Mouse (Mus musculus) mesoderm, embryonic 11.5 days (tissue): ENCODE measurements around the gene Gm16181.
A peak's percentile ranks its signal among the peaks of the same experiment; 100 is the strongest.

Experiments used
- DNase-seq: peaks from one replicate; pipeline ENCODE4 v3.0.0-alpha.2; 2012; ENCODE audit warnings: low read depth, low spot score

The Gm16181 gene

DNA sequence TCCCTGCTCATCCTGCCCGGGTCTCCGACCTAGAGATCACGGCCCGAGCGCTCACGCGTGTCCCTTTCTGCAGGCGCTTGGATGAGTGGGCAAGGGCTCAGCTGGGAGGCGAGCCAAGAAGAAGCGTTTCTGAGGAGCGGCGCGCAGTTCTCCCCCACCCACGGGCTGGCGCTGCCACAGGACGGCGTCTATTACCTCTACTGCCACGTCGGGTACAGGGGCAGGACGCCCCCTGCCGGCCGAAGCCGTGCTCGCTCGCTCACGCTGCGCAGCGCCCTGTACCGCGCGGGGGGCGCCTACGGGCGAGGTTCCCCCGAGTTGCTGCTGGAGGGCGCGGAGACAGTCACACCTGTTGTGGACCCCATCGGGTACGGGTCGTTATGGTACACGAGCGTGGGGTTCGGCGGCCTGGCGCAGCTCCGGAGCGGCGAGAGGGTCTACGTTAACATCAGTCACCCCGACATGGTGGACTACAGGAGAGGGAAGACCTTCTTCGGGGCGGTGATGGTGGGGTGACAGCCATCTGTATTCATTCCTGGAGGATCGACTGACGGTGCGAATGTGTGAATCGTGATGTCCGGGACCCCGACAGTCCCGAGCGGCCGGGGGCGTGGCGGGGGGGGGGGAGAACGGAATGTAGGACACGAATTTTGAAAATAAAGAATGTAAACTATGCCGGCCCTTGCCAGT is 24.9 kb upstream of the Gm16181 start:
- peak; percentile 82 for DNase-seq

DNA sequence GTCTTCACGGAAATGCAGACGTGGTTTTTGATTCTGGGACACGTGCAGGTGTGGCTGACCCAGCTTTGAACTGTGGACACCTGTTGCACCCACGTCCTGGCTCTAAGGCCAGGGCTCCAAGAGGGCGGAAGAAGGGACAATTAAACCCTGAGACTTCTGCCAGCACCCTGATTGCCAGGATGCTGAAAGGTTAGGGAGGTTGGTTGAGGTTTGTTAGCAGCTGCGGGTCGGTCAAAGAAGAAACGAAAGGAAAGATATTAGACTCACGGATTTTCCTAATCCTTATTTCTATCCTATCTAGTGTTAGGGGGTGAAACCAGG is 24.4 kb upstream of the Gm16181 start:
- DNase-seq, result no peak

DNA sequence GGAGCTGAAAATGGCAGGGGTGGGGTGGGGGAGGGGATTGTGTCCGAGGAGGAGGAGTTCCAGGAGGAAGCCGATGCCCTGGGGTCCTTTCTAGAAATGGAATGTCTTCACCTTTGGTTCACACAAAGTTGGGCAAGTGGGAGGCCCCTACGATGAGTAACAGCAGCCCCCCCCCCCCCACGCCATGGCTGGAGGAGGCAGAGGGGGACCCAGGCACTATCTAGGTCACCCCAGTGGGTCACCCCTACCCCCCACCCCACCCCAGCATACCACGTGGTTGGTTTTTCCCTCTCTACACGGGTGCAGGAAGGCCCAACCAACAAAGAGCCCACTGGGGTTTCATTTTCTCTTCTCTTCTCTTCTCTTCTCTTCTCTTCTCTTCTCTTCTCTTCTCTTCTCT is 23.5 kb upstream of the Gm16181 start:
- DNase-seq, result no peak

DNA sequence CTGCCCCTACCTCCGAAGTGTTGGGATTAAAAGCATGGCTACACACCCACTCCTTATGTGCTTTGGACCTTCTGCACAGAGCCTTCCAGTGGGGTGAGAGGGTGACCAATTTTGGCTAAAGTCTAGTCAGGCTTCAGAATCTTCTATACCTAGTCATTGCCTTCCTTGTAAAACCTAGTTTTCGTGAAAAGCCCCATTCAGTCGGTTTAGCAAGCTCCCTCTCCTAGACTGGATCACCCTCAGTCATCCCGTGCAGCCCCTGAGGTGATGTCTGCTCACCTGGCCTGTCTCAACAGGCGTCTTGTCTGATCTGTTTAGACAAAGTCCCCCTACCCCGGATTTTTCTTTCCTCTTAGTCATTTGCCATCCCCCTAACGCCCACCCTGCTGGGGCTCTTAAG is 22.6 kb upstream of the Gm16181 start:
- no peak for DNase-seq

DNA sequence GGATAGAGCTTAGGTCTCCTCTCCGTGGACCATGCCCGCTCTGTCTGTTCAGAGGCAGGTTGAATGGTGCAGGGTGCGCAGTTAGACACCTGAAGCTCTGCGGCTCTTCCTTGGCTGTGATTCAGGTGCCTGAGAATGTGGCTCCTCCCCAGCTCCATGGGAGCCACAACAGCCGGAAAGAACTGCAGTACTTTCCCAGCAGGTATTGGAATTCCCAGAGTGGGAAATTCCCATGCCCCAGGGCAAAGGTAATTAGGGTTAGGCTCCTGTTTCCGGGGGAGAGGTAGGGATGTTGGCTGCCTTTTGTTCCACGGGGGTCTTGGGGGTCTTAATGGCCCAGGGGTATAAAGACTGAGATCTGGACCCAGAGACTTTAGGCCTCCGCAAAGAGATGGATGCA is 21.7 kb upstream of the Gm16181 start:
- no peak for DNase-seq

DNA sequence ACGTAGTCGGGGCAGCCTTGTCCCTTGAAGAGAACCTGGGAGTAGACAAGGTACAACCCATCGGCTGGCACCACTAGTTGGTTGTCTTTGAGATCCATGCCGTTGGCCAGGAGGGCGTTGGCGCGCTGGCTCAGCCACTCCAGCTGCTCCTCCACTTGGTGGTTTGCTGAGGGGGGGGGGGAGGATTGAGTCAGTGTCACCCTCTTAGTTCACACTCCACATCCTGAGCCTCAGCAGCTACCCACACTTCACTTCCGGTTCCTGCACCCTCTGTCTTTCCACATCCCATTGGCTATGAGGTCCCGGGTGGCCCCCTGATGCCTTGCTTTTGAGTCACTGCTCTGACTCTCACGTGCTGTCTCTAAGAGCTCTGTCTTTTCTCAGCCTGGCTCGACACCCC is 20.2 kb upstream of the Gm16181 start:
- DNase-seq, result no peak

DNA sequence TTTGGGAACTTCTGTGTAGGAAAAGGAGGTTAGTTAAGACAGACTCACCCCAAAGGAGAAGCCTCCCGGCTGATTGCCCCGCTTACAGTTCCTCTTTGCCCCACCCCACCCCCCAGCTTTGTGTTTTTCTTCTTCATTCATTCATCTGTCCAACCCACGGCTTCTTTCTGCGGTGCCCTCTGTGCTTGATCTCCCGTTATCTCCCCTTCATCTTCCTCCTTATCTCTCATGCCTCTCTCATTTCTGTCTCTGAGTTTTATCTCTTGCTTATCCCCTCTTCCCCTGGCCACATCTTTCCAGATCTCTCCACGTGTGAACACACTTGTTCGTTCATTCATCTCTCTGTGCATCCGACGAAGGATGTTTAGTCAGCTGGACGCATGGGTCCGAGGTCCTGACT is 19.5 kb upstream of the Gm16181 start:
- DNase-seq, result no peak

DNA sequence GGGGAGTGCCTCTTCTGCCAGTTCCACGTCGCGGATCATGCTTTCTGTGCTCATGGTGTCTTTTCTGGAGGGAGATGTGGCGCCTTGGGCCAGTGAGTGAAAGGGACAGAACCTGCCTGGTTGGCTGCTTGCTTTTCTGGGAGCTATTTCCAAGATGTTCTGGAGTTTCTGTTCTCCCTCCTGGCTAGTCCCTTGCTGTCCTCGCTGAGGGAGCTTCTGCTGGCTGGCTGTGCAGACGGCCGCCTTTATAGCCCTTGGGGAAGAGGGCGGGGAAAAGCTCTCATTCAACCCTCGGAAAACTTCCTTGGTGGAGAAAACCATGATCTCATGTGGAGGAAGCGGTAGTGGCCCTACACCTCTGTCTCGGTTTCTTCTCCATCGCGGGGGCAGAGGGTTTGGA is 18.8 kb upstream of the Gm16181 start, which contains the start of gene Tnf:
Tnf (minus strand) TSS at position 221 of the 400 bp plus-strand sequence.
- no peak for DNase-seq

DNA sequence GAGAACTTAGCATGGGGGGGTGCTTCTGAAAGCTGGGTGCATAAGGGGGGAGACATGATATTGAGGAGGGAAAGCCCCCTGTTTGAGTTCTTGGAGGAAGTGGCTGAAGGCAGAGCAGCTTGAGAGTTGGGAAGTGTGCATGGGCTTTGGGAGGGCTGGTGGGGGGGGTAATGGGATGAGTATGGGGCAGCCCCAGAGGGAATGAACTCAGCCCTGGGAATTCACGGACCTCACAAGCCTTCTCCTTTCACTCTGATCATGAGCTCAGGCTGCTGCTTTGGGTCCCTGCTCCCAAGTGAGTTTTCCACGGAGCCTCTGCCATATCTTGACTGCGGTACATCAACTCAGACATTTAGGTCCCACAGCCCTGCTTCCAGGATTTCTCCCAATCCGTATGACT is 18.2 kb upstream of the Gm16181 start:
- DNase-seq, result no peak

DNA sequence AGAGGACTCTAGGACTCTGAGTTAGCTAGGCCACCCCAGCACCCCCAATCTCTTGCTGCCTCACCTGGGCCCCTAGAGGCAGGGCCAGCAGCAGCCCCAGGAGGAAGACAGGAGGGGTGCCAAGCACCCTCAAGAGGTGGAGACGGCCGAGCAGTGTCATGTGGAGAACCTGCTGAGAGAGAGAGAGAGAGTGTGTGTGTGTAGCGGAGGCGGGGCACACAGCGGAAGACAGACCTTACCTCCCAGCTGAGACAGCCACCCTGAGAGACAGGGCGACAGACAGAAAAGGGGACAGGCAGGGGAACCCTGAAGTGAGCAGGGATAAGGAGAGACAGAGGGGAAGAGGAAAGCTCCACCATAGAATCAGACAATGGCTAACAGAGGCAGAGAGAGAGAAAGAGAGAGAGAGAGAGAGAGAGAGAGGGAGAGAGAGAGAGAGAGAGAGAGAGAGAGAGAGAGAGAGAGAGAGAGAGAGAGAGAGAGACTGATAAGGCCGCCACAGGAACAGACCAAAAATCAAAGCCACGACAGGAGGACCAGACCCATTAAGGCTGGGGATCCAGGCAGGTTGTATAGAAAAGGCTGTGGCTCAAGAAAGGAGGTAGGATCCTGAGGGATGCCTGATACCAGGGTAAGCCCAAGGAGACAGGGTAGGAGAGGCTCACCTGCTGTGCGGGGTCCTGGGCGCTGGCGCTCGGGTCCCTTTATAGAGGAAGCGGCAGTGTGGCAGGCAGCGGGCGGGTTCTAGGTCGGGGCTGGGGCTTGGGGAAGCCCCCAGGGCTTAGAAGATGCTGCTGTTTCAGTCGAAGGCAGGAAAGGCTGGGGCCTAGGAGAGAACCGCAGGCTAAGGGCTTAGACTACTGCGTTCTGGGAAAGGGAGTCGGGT is 15.9 kb upstream of the Gm16181 start, which contains the start of gene Lta:
Lta (minus strand) TSS at position 858 of the 886 bp plus-strand sequence.
- no peak for DNase-seq

DNA sequence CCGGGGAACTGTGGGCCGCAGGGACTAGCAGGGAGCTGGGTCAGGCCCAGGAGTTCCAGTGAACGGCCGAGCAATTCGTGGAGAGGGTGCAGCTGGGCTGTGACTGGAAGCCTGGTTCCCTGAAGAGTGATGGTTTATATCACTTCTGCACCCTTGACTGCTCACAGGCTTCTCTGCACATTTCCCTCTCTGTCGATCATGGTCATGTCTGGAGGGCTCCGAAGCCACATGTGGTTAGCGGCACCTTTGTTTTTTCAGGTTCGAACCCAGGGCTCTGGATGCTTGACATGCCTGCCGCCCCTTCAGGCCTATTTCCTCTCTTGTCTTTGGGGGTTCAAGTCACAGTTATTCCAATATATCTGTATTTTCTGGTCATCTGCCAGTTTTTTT is 15.3 kb upstream of the Gm16181 start:
- DNase-seq, result no peak

DNA sequence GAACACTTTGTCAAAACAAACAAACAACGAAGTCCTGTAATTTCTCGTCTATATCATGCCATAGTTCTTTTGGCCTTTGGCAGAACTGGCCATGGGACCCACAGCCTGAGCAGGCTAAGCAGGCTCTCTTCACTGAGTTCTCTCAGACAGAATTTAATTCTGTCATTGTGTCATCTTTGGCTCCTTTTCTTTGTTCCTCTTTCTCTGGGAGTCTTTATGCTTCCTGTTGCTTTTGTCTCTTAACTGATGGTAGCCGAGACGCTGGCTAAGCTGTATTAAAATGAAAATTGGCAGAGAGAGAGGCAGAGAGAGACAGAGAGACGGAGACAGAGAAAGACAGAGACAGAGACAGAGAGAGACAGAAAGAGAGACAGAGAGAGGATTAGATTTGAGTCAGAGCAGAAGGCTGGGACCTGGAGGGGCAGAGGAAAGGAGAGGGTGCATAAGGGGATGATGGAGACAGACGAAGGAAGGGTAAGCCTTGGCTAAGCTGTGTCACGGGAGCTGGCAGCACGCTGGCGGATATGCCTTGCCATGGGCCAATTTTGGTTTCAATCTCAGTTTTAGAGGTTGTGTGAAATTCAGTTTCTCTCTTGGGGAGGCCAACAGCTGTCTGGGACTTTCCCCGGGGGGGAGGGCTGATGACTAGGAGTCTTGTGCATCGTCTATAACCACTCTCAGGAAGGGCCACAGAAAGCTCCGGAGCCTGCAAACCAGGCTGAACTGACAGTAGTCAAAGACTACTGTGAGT is 10.7 kb upstream of the Gm16181 start:
- DNase-seq, result no peak

DNA sequence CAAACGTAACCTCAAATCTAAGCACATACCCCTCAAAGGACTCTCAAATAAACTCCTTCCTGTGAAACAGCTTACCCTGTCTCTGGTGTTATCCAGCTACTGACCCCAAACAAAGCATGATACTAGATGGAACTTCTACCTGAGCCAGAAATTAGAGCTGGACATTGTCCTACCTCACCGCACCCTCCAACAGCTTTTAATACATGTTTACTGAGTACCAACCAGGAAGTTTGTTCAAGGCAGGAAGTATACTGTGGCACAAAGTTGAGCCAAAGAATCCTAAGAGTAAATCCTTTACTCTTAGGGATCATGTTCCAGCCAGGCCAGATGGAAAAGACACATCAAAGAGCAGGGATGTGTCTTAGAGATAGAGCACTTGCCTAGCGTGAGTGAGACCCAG is 10.0 kb upstream of the Gm16181 start:
- DNase-seq, result no peak

DNA sequence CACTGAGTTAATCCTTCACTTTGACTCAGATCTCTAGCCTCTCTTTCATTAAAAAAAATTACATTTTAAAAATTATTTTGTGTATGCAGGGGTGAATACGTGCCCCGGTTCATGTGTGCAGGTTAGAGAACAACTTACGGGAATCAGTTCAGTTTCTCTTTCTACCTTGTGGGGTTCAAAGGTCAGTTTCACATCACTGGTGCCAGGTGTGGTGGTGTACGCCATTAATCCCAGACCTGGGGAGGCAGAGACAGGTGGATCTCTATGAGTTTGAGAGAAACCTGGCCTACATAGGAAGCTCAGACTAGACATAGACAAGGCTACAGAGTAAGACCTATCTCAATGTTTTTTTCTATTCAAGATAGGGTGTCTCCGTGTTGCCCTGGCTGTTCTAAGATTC is 7.6 kb upstream of the Gm16181 start:
- no peak for DNase-seq

DNA sequence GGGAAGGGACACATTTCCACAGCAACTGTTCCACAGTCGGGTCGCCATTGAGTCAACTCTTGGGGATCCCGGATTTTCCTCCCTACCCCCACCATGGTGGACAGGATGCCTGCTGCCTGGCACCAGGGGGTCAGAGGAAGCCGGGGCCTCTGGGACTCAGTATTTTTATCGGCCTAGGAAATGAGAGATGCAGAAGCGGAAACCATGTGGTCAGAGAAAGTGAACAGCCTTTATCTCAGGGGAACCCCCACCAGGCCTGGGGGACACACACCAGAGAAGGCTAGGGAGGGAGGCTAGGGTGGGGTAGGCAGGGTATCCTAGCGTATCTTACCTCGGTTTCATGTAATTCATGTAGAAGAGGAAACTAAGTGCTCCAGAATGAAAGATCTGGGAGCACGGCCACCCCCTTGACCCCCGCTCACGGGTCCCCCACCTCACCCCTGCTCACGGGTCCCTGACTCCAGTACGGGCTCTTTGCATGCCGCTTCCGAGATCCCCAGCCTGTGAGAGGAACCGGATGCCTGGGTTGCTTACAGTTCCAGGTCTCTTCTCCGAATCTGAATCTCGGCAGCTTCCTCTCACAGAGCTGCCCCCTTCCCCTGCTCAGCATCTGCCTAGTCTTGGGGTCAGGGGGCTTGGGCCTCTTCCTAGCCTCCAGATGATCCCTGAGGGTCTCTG is 2.0 kb upstream of the Gm16181 start:
- no peak for DNase-seq

DNA sequence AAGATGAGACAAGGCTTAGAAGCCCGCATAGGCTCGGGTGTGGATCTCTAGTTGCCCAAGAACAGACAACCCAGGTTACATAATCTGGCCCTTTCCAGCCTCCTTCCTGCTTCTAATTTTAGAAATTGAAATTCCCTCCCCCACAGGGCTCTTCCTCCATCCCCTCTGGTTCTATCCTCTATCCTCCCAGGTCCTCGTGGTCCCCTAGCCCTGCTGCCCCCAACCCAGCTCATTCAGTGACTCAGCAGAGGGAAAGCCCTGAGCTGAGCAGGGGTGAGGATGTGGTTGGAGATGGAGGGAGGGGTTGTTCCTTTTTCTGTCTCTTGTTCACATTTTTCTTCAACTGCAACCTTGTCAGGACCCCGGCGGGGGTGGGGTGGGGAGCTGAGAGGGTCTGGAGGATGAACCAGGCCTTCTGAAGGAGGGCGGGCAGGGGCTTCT is 1.0 kb upstream of the Gm16181 start:
- no peak for DNase-seq

DNA sequence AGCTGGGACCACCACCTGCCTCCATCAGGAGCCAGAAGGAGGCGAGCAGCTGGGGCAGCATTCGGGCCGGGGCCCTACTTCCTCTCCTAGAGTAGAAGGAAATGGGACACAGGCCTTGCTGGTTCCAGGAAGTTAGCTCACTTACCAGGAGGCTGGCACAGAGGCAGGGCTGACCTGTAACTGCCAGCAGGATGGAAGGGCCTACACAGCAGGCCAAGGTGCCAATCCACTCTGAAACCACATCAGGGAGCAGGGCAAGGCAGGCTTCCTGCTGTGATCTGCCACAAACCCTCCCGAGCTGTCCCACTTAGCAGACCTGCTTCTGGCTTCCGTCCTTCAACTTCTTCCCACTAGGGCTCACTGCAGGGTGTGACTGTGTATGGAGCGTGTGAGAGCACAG is 1.7 kb downstream of the Gm16181 start:
- DNase-seq, result no peak

DNA sequence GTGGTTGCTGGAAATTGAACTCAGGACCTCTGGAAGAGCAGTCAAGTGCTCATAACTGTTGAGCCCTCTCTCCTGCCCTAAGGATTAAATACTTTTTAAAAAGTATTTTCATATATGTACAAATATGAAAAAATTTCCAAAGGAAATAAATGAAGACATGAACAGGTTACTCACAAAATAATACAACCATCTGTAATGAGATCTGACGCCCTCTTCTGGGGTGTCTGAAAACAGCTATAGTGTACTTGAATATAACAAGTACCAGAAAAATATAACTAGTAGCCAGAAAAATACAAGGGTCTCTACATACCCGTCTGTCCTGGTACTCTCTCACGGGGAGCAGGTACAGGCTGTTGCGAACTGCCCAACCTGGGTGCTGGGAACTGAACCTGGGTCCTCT is 4.0 kb downstream of the Gm16181 start:
- no peak for DNase-seq

DNA sequence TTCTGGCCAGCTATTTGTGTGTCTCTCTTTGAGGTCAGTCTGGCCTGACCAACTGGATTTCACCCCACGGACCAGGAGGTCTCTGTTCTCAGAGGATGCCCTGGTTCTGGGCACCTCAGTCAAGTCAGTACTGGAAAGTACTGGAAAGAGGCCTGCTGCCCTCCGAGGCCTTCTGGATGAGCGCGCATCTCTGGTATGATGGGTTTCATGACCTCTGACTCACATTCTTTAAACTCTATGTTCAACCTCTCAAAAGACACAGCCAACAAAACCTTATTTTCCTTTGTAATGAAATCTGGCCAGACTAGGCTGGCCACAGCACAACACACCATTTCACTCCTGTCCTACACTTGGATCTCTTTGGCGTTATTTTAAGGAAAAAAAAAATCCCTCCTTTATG is 4.8 kb downstream of the Gm16181 start:
- no peak for DNase-seq

DNA sequence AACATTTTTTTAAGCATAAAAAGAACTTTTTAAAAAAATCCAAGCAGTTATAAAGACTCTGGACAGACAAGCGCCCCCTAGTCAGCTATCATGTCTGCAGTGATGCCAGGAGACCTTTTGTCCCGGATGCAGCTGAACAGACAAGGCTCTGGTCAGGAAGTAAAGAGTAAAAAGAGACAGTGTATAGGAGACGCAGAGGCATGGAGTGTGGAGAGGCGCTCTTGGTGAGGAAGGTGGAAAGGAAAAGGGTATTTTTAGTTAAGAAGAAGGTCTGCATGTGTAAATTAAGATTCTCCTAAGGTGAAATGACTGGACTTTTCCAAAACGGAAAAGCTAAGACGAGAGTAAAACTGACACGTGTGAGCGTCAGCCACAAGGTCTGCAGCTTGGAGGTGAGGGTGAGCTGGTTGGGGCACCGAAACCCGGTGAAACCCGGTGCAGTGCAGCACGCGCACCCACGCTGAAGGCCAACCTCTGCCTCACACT is 6.0 kb downstream of the Gm16181 start:
- DNase-seq, result no peak

DNA sequence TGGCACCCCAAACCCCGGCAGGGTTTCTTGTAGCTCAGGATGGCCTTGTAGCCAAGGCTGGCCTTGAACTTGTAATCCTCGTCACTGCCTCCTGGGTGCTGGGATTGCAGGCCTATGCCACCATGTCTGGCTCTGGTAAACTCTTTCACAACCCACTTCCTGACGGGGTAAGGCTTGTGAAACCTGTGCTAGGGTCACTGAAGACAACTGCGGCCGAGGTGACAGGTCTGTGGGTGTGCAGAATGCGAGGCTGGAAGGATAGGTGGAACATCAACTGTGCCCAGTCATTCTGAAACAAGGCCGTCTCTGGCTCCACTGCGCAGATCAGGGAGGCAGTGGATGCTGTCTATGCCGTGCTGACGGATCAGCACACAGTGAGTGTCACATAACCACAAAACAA is 10.4 kb downstream of the Gm16181 start:
- DNase-seq, result no peak

DNA sequence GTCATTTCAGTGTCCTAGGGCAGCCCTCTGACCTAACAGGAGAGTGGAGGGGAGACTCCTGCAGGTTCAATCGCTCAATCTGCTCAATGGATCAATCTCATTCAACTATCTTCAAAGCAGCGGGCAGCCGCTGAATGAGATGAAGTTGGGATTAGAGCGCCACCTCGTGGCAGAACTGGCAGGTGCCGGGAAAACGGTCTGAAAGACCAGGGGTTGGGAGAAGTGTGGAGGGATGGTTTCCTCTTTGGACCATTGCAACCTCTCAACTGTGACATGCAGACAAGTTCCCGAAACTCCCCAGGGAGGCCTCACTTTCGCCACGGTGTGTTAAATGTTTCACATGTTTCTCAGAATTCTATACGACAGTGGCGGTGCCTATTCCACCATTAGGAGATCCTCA is 11.4 kb downstream of the Gm16181 start:
- DNase-seq, result peak; percentile 89
